Mouse (Mus musculus) heart, adult 2 months (tissue): ENCODE data around the gene Cenpv.
"Not testable (repeated sequence)": the region's sequence is repeated elsewhere in the genome, so short reads cannot be mapped to it uniquely, and the experiment has no call there.

Experiments used
- CTCF ChIP-seq: fragments of 200-600 bp; IDR thresholded peaks from 2 replicates; pipeline ENCODE4 v1.8.1; 2022; ENCODE audit warnings: antibody characterized with exemption, mild to moderate bottlenecking, moderate library complexity
- EP300 ChIP-seq: fragments of 200-500 bp; IDR thresholded peaks from 2 replicates; pipeline ENCODE4 v1.6.1; 2011; ENCODE audit warnings: low read depth, low read length, control low read depth; ENCODE audit not compliant: insufficient read depth
- POLR2A ChIP-seq: fragments of 200-500 bp; IDR thresholded peaks from 2 replicates; pipeline ENCODE4 v1.6.1; 2011; ENCODE audit warnings: mild to moderate bottlenecking, low read depth, low read length, control low read depth; ENCODE audit not compliant: insufficient read depth

GRCm38 (mm10) chr11:62508365-62508764 is 30.7 kb downstream of the Cenpv start:
- TF ChIP-seq POLR2A, CTCF, EP300: not testable (repeated sequence)
